Mouse (Mus musculus) gastrocnemius, postnatal 4 days (tissue): ENCODE measurements around the gene Mtfp1. TPM values are rescaled to one million over a fixed set of nuclear protein-coding genes. Genes with fewer than 3 reads are reported as not detected.

Experiments
- DNase-seq, 2 experiments: peaks; one replicate each; pipeline ENCODE4 v3.0.0; 2021 to 2022; ENCODE audit warnings: low spot score in 2 of 2, mixed read lengths in 2 of 2
- microRNA-seq: library from miRNA; unstranded; fragments of <30 nt; microRNA quantifications from one replicate; pipeline ENCODE4 v1.2.0, GENCODE M21; 2021
- total RNA-seq, 2 experiments: library from RNA; stranded (reverse); gene quantifications; 2 replicates each; pipeline ENCODE4 v1.2.3; 2021

Gene Mtfp1
- total RNA-seq, 2 experiments from 2014 or later: 10.0 to 12.5 TPM

DNA sequence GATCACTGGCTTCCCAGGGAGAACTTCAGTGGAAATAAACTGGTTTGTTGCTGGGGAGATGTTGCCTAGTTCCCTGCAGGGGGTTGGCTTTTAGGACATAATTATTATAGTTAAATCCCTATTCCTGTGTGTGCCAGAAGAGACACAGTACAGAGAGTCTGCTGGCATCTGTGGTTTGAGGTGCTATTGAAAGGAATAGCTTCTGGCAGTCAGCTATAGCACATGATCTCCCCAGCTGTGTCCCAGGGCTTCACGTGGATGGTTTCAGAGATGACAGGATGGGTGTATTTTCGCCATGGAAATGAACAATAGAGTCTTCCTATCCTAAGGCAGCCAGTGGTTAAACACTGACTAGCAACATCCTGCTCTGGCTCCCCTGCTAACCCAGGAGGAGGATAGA, 8.0 kb downstream of the Mtfp1 start:
- no peak for DNase-seq

DNA sequence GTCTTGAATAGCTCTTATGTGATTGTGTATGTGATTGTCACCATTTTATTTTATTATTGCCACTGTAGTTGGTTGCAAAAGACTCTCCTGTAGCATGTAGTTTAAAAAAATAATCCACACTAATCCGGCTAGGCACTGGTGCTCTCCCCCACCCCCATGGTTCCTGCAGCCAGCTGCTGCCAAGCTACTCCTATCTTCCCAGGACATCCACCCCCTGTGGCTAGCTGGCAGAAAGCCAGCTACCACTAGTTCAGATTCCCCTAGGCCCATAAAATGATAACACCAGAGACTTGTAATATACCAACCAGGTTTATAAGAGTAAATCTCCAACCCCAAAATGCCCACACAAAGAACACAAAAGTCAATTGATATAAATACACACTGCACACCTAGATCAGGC, 9.0 kb downstream of the Mtfp1 start:
- no peak for DNase-seq

DNA sequence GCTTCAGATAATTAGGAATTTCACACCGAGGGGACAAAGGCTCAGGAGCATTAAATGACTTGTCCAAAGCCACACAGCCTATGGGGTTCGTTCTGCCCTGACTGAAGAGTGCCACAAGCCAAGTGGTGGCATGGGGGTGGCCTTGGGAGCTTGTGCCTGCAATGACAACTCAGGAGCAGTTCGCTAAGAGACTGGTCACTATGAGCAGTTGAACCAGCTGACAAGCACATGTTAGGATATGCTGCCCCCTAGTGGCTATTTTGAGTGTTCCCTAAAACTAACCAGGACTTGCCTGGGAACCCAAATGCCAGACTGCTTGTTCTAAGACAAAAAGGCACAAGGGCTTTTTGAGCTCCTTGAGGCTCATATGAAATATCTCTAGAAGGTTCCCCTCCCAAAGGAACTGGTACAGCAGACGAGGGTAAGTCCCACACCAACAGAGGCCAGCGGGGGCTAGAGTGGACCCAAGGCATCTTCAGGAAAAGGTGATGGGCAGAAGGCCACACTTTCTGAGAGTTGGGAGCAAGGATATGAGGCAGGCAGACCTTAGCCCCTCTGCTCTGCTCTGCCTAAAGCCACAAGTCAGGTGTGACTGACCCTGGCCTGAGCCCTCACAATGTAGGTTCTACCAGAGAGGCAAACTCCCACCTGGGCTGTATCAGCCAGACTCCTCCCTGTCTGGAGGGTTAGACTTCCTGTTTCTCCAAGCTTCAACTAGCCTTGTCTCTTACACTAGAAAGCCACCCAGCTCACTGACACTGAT, 11.7 kb downstream of the Mtfp1 start:
- peak in 1 of 2 experiments; percentile 54 for DNase-seq

DNA sequence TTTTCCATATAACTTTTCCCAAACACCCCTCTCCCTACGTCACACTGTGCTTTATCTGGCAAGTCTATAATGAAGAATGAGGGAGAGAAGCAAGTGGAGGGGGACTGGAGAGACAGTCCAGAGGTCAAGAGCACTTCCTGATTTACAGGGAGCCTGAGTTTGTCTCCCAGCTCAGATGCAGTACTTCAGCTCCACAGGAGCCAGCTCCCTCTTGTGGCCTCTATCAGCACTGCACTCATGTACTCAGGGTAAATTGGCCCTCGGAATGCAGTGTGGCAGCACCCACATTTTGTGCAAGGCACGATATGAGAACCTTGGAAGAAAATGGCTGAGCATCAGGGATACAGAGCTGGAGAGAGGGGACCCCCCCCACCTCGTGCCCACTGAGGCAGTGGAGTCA, 15.0 kb downstream of the Mtfp1 start:
- no peak for DNase-seq

DNA sequence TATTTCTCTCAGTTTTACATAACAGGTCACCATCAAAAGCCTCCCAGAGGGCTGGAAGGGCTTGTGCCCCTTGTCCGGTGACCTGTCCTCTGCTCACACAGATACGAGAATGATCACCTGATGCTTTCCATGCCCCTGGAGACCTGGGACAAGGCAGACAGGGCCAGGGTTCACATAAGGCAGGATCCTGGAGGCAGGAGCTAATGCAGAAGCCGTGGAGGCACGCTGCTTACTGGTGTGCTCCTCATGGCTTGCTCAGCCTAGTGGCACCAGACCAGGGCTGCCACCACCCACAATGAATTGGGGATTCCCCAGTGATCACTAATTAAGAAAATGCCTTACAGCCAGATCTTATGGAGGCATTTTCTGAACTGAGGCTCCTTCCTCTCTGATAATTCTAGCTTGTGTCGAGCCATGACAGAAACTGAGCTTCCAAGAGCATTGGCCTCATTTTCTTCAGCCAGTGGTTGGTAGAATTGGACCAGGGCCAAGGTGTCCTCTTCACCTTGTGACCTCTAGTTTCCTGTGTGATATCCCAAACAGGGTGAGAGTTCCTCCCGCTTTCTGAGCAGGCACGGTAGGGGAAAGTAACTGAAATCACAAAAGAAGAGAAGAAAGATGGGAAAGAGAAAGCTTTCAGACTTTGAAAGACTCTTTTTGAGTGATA, 16.8 kb downstream of the Mtfp1 start:
- DNase-seq: no peak

DNA sequence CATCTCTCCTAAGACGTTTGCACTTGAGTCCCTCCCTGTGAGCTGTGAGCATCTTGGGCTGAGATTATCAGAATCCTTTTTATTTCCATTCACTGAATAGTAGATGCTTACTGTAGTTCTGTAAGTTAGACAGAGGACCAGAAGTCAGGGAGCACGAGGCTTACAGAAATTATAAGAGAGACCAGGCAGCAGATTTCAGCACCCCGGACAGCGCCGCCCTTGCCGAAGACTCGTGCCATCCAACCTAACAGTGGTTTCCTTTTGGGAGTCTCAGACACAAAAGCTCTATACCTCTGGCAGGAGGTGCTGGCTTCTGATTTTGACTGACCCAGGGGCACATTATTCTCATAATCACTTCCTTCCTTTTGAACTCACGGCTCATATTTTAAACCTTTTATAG, 18.6 kb downstream of the Mtfp1 start:
- peak in 1 of 2 experiments; percentile 65 for DNase-seq

DNA sequence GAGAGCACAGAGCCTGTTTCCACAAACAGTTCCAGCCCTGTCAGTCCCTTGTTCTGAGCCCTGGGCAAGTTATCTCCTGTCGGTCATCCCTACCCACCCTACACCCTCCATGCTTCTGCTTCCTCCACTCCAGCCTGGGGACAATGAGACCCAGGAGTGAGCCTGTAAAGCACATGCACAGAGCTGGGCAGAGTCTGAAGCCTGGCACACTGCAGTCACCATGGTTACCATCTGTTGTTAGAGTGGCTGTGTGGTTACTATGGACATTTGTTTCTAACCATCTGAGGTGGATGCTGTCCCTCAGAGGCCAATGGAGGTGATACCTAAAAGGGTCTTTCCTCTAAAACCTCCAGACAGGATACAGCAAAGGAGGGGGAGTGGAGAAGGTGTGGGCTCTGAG, 25.6 kb downstream of the Mtfp1 start:
- DNase-seq: no peak

DNA sequence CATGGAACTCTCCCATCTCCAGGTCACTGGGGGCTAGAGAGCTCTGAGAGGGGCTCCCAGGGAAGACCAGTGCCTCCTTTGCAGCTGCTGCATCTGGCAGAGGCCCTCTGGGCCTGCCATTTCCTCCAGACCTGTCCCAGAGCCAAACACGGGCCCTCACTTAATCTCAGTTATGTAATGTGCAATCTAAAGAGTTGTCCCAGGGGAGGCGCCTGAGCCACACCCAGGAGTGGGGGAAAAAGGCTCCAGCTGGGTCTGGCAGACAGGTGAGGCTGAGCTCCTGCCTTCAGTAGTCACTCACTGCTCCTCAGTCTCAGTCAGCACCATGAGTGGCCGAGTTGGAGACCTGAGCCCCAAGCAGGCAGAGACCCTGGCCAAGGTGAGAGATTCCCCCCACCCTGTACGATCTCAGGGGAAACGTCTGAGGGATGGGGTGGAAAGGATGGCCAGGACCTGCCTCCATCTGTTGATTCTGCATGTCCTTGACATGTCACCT, 30.6 kb downstream of the Mtfp1 start, which contains the start of gene Sec14l3:
Sec14l3 (plus strand) TSS at position 215 of the 496 bp plus-strand sequence.
- no peak for DNase-seq

DNA sequence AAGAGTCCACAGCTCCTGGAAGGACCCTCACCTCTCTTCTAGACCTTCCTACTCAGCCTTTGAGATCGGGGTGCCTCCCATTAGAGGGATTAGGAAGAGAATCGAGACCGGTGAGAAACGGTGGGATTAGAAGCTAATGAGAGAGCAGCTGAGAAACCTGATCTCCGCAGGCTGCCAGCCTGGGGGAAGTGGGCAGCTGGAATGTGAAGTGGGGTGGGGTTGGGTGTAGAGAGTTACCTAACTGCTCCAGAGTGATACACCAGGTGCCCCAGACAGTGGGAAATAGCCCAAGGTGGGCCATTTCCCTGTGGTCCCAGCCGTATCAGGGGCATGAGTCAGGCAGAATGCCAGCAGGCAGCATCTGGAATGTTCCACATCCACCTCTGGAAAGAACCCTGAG, 32.3 kb downstream of the Mtfp1 start:
- no peak for DNase-seq

DNA sequence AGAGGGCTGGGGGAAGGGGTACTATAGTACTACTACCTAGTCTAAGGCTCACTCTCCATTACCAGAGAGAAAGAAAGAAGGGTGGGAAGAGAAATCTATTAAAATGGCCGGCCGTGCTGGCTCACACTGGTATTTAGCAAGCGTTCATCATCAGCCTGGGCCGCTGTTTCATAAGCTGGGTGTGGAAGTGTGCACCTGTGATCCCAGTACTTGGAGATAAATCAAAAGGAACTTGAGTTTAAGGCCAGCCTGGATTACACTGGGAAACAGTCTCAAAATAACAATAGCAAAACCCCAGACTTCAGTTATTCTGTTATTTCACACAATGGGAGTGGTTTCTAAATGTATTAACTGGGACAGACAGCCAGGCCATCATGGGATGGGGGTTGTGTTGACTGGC, 32.7 kb downstream of the Mtfp1 start:
- no peak for DNase-seq

DNA sequence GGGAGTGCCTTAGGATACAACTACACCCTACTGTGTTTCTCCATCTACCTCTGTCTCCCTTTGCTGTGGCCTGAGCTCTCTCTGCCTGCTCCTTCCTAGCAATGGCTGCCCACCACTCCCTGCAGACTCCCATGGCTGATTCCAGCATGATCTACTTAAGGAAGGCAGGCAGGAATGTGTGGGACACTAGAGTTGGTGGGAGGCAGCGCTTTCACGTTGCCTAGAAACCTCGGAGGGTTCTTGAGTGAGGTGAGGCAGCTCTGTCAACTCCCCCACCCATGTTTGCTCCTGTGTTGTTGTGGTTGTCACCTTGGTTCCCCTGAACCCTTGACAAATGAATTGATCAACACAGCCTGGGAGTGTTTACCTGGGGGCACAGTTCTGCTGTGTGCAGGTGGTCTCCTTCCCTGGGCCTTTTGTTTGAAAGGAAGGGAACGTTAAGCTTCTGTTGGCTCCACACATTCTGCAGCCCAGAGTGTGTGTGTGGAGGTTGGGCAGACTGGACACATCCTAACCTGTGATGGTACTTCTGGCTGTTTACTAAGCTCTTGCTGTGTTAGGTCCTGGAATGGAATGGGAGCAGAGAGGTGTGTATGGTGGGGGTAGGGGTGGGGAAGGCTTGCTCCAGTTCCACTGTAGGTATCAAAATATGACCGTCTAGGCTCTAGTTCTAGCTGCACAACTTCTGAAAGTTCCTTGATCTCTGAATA, 34.2 kb downstream of the Mtfp1 start:
- DNase-seq: no peak

DNA sequence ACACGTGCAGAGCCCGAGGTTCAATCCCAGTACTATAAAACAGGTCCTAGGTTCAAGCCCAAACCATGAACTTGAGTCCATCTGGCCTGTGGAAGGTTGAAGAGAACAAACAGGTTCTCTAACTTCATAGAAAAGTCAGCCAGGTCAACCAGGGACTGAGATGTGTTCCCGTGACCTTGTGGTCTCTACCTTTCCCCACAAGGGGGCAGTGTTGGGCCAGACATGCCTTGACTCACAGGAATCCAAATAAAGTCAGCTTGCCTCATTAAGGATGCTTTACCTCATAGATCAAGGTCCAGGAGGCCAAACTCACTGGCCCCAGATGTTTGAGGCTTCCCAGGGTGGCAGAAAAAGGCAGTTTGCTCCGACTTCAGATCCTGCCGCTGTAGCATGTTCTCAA, 41.7 kb downstream of the Mtfp1 start:
- DNase-seq: peak; percentile 50 to 66

DNA sequence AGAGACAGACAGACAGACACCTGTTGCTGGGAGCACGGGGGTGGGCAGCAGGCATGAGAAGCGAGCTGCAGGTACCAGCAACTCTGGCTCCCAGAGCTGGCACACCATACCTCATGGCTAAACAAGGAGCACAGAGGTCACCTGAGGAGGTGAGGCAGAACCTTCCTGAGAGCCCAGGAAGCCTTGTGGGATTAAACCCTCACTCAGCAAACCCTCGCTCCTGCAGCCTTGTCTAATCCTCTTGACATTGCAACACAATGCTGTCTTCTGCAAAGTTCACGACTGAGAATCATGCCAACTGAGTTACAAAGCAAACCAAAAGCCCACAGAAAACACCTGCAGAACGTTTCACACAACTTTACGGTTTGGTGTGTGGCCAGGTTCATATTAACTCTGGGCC, 46.8 kb downstream of the Mtfp1 start:
- no peak for DNase-seq

DNA sequence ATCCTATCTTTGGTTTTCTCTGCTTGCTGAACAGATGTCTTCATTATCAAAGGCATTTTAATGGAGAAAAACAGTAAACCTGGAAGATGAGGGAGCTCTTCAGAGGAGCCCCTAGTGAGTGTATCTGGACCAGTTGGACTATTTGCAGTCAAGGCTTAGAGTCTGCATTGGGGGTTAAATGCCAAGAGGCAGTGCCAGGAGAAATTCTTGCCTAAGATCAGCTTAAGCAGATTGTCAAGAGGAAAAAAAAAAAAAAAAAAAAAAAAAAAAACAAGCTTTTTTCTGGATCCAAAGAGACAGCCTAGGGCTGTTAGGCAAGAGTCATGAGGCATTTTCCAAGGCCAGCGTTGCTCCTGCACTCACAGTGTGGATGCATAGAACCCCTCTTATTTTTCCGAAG, 47.5 kb downstream of the Mtfp1 start:
- DNase-seq: no peak

DNA sequence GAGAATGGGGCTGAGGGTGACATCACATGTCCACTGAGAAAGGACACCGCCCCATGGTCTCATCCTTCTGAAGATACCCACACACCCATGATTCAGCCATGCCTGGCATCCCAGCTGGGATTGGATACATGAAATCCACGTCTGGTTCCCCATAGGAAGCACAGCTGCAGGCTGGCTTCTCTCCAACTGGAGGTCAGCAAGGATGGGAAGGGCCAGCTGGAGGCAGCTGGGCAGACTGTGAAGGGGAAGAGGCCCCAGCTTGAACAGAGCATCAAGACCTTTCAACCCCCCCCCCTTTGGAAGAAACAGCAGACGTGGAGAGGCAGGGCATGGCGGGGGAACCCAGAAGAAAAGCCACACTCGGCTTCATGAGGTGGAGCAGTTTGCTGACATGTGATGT, 48.7 kb downstream of the Mtfp1 start:
- DNase-seq: no peak

DNA sequence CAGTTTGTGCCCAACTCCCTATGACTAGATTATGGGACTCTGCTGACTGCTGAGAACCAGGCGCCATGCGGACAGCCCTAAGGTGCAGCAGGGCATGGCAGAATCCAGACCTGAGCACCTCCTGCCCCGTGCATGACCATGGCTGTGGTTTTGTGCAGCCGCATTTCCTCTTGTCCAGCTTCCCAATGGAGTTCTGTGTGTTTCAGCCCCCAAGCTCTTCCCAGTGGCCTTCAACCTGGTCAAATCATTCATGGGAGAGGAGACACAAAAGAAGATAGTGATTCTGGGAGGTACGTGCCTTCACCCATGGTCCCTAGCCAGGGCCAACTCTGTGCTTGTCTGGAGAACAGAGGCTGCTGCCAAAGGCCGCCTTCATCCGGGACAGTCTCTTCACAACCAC, 52.2 kb downstream of the Mtfp1 start:
- no peak for DNase-seq

Small RNAs within 50 kb of the gene (microRNA-seq; reads per million reads assigned to microRNA genes)
- gene Mir3060: not detected

Other genes starting within 250 kb of the Mtfp1 start
- gene Osbp2, start 231.5 kb downstream of the Mtfp1 start, total RNA-seq: 1 to 10 TPM; 1.1 to 1.7 TPM
- gene 4921536K21Rik, start 200.3 kb downstream of the Mtfp1 start, total RNA-seq: under 1 TPM; 0.17 to 0.21 TPM
- 1 to 10 TPM; 4.3 to 4.7 TPM for gene Dusp18, start 200.2 kb downstream of the Mtfp1 start, total RNA-seq
- gene Slc35e4, start 180.8 kb downstream of the Mtfp1 start, total RNA-seq: 10 to 100 TPM; 11.1 to 11.5 TPM
- gene Tcn2, start 163.3 kb downstream of the Mtfp1 start, total RNA-seq: 10 to 100 TPM; 25.2 to 32.3 TPM
- gene Pes1, start 131.5 kb downstream of the Mtfp1 start, total RNA-seq: 10 to 100 TPM; 47.7 to 53.1 TPM
- gene 4930556J24Rik, start 118.7 kb downstream of the Mtfp1 start, total RNA-seq: not detected
- 1 to 10 TPM; 4.9 to 5.0 TPM for gene Gal3st1, start 111.8 kb downstream of the Mtfp1 start, total RNA-seq
- gene Sec14l4, start 64.0 kb downstream of the Mtfp1 start, total RNA-seq: under 1 TPM in 1 of 2 experiments, not detected in 1; 0.18 TPM
- gene Sec14l3, start 30.6 kb downstream of the Mtfp1 start, total RNA-seq: not detected
- 1 to 10 TPM; 2.3 to 2.6 TPM for gene Sec14l2, start 28.0 kb upstream of the Mtfp1 start, total RNA-seq
- 10 to 100 TPM; 12.8 to 18.1 TPM for gene Rnf215, start 39.8 kb upstream of the Mtfp1 start, total RNA-seq
- gene Ccdc157, start 64.8 kb upstream of the Mtfp1 start, total RNA-seq: 10 to 100 TPM in 1 of 2 experiments, 1 to 10 TPM in 1; 8.7 to 10.3 TPM
- 10 to 100 TPM; 41.2 to 50.6 TPM for gene Sf3a1, start 64.9 kb upstream of the Mtfp1 start, total RNA-seq
- gene Tbc1d10a, start 91.3 kb upstream of the Mtfp1 start, total RNA-seq: 10 to 100 TPM; 10.1 to 12.2 TPM
- 1 to 10 TPM; 8.7 to 9.8 TPM for gene Castor1, start 122.8 kb upstream of the Mtfp1 start, total RNA-seq
- gene Osm, start 141.0 kb upstream of the Mtfp1 start, total RNA-seq: under 1 TPM; 0.22 to 0.36 TPM
- 1 to 10 TPM; 1.3 to 2.1 TPM for gene Lif, start 162.1 kb upstream of the Mtfp1 start, total RNA-seq